Mouse (Mus musculus): ENCODE data around the gene Cphx1. TPM values are rescaled to one million over a fixed set of nuclear protein-coding genes. Genes with fewer than 3 reads are reported as not detected.
"Not testable (repeated sequence)": the region's sequence is repeated elsewhere in the genome, so short reads cannot be mapped to it uniquely, and the experiment has no call there.

The Cphx1 gene
- total RNA-seq (2015; ENCODE audit: low replicate concordance), result not detected in 2 replicates
- 0.17 TPM in 1 of 2 replicates, not detected in the other for total RNA-seq (2017; ENCODE audit: low replicate concordance)

- not testable (repeated sequence) for ATAC-seq (replicated peaks; ENCODE audit: low FRiP score, poor library complexity, severe bottlenecking)
Observed at GRCm38 (mm10) chr14:25938004-25938403, at the start of gene Cphx1. Gene Cphx1, plus strand, starts transcription at chr14:25938304.

DNA sequence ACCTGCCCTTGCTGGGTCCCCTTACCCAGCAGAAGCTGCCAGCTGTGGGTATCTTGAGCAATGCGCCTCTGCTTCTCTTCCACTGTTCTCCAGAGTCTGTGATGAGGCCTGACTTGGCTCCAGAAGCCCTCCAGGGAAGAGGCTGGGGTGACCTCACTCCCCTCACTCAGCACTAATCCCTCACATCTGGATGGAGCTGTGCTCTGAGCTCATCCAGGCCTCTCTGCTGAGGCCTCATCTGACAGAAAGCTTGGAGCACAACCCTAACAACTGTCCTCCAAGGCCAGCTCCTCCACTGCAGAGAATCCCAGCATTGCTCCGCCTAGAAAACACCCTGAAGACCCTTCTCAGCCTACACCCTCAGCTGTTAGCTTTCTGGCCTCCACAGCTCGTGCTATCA lies 43.5 kb upstream of the Cphx1 start:
- not testable (repeated sequence) for ATAC-seq (replicated peaks; ENCODE audit: low FRiP score, poor library complexity, severe bottlenecking)

DNA sequence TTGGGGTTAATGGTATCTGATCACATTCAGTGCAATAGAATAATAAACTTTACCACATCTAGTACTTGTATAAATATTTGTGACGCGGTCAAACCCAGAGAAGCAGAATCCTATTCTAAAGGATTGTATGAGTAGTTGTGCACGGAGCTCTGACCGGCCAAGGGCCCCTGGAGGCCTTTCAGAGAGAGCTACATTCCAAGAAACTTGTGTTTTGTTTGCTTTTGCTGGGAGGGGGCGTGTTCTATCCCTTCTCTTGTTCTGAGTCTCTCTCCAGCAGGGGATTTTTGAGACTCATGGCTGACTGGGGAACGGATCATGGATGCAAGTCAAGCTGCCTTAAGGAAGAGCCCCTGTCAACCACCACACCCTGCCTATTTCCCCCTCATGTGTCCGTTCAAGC lies 42.4 kb upstream of the Cphx1 start:
- ATAC-seq (replicated peaks; ENCODE audit: low FRiP score, poor library complexity, severe bottlenecking), result not testable (repeated sequence)

GRCm38 (mm10) chr14:25903000-25903399 lies 35.1 kb upstream of the Cphx1 start, which contains the start of gene Plac9a:
Gene Plac9a, minus strand, starts transcription at chr14:25903100.
- ATAC-seq (replicated peaks; ENCODE audit: low FRiP score, poor library complexity, severe bottlenecking), result not testable (repeated sequence)

DNA sequence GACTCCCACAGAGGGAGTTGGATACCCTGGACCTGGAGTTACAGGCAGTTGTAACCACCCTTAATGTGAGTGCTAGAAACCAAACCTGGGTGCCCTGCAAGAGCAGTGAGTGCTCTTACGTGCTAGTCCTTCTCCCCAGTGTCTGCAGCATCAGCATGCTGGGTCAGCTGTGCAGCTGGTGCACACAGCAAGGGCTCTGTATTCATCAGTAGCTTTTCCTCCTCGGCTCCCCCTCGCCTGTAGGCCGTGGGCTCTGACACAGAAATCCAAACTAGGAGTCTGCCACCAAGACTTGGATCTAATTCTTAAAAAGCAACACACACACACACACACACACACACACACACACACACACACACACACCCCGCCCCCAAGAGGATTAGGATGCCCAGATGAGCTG lies 32.9 kb upstream of the Cphx1 start:
- not testable (repeated sequence) for ATAC-seq (replicated peaks; ENCODE audit: low FRiP score, poor library complexity, severe bottlenecking)

- ATAC-seq (replicated peaks; ENCODE audit: low FRiP score, poor library complexity, severe bottlenecking), result peak; percentile 70
Observed at GRCm38 (mm10) chr14:25907272-25907671, 30.8 kb upstream of the Cphx1 start.

GRCm38 (mm10) chr14:25908976-25909375 lies 29.1 kb upstream of the Cphx1 start:
- not testable (repeated sequence) for ATAC-seq (replicated peaks; ENCODE audit: low FRiP score, poor library complexity, severe bottlenecking)

DNA sequence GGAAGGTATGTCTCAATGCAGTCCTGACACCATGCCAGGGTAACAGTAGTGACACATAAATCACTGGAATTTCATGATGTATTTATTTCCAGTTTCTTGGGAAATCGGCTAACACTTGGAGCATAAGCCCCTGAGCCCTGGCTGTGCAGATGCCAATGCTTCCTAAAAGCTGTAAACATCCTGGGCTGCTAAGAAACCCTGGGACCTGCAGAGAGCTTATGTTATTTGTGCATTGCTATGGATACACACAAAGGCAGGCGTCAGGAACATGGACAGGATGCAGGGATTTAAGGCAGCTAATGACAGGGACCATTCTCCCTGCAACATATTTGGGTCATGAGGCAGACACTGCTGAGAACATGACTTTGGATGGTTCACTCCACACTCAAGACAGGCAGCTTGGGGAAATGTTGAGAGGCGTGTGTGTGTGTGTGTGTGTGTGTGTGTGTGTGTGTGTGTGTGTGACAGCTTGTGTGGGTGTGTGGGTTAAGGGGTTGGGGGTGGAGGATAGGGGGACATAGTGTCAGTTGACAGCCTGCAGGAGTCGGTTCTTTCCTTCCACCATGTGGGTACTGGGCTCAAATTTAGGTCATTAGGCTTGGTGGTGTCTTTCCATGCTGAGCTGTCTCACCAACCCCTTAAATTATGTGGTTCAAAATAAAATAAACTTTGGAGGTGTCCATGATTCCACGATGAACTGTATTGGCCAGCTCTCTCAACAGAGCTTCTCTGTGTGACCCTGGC lies 19.5 kb upstream of the Cphx1 start:
- not testable (repeated sequence) for ATAC-seq (replicated peaks; ENCODE audit: low FRiP score, poor library complexity, severe bottlenecking)

DNA sequence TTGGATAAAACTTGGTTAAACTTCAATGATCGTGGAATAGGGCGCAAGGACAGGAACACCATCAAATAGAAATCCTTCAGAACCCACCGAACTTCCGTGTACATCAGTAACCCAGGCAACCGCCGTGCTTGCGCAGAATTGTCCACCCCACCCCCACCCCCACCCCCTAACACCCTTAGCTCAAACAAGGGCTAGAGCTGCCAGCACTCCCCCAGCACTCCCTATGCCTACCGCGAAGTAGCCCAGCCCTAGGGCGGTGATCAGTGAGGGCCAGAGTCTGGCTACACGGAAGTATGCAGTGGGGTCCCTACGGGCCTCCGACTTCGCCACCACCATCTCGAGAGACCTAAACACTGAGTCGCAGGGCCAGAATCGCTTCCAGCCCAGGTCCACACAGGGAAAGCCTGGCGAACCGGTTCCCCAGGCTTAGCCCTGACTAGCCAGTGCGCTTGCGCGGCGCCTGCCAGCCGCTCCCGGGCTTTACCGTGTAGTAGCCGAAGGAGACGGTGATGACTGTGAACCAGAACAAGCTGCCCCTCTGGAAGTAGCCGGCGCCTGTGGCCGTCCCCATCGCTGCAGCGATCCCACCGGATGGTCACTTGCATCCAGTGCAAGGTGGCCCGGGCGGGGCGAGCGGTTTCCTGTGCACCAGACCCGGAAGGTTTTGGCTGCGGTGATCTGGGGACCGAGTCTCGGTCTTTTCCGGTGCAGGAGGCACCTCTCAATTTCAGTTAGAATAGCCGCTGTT lies 11.1 kb upstream of the Cphx1 start:
- peak; percentile 51; the same call in 1 of the 2 replicates for ATAC-seq (replicated peaks; ENCODE audit: low FRiP score, poor library complexity, severe bottlenecking)

GRCm38 (mm10) chr14:25927562-25927881 lies 10.6 kb upstream of the Cphx1 start, which contains the start of gene Tmem254a:
Gene Tmem254a, minus strand, starts transcription at chr14:25927672.
- peak; percentile 91 for ATAC-seq (replicated peaks; ENCODE audit: low FRiP score, poor library complexity, severe bottlenecking)

- not testable (repeated sequence) for ATAC-seq (replicated peaks; ENCODE audit: low FRiP score, poor library complexity, severe bottlenecking)
Observed at GRCm38 (mm10) chr14:25936867-25937630, 1.1 kb upstream of the Cphx1 start.

GRCm38 (mm10) chr14:25957861-25958260 lies 19.8 kb downstream of the Cphx1 start:
- ATAC-seq (replicated peaks; ENCODE audit: low FRiP score, poor library complexity, severe bottlenecking), result not testable (repeated sequence)

GRCm38 (mm10) chr14:25978371-25979241 lies 40.5 kb downstream of the Cphx1 start, which contains the start of gene Duxbl1:
Gene Duxbl1, plus strand, starts transcription at chr14:25978577.
- not testable (repeated sequence) for ATAC-seq (replicated peaks; ENCODE audit: low FRiP score, poor library complexity, severe bottlenecking)

GRCm38 (mm10) chr14:25979242-25979941 lies 41.3 kb downstream of the Cphx1 start:
- ATAC-seq (replicated peaks; ENCODE audit: low FRiP score, poor library complexity, severe bottlenecking), result not testable (repeated sequence)

GRCm38 (mm10) chr14:25981880-25982279 lies 43.8 kb downstream of the Cphx1 start:
- ATAC-seq (replicated peaks; ENCODE audit: low FRiP score, poor library complexity, severe bottlenecking), result not testable (repeated sequence)

Data from erythroblast, adult 5-6 weeks (primary cell).